Mouse (Mus musculus) midbrain, embryonic 14.5 days (tissue): Measurements from ENCODE around the gene Sort1. TPM values are rescaled to one million over a fixed set of nuclear protein-coding genes. Genes with fewer than 3 reads are reported as not detected.

Source experiments
- ATAC-seq: fragments of 200-750 bp; cut with Nextera tagmentation; 2 replicates; pipeline ENCODE4 v1.8.0; 2017; ENCODE audit warnings: moderate number of reproducible peaks, moderate library complexity; ENCODE audit not compliant: low FRiP score, low TSS enrichment
- DNase-seq: peaks from one replicate; pipeline ENCODE4 v3.0.0-alpha.2; 2015
- H3K27ac ChIP-seq: fragments of 300-500 bp; sonication (generic); replicated peaks from 2 replicates; pipeline ENCODE4 v1.5.1; 2014; ENCODE audit warnings: mild to moderate bottlenecking, low read depth, low read length, moderate library complexity
- H3K27me3 ChIP-seq: fragments of 300-500 bp; sonication (generic); 2 replicates; pipeline ENCODE4 v1.6.1; 2014; ENCODE audit warnings: low read length, control low read depth, mixed read lengths; ENCODE audit not compliant: control insufficient read depth, insufficient read depth
- H3K36me3 ChIP-seq: fragments of 300-500 bp; sonication (generic); 2 replicates; pipeline ENCODE4 v1.6.1; 2014; ENCODE audit warnings: low read length, control low read depth; ENCODE audit not compliant: control insufficient read depth, insufficient read depth
- H3K4me1 ChIP-seq: fragments of 300-500 bp; sonication (generic); 2 replicates; pipeline ENCODE4 v1.6.1; 2014; ENCODE audit warnings: mild to moderate bottlenecking, antibody characterized with exemption, low read length, control low read depth; ENCODE audit not compliant: control insufficient read depth, insufficient read depth
- H3K4me2 ChIP-seq: fragments of 300-500 bp; sonication (generic); 2 replicates; pipeline ENCODE4 v1.6.1; 2014; ENCODE audit warnings: mild to moderate bottlenecking, low read length, moderate library complexity
- H3K4me3 ChIP-seq: fragments of 300-500 bp; sonication (generic); replicated peaks from 2 replicates; pipeline ENCODE4 v1.5.1; 2014; ENCODE audit warnings: low read depth, low read length
- H3K9ac ChIP-seq: fragments of 300-500 bp; sonication (generic); replicated peaks from 2 replicates; pipeline ENCODE4 v1.6.1; 2014; ENCODE audit warnings: mild to moderate bottlenecking, low read length, moderate library complexity
- H3K9me3 ChIP-seq: fragments of 300-500 bp; sonication (generic); 2 replicates; pipeline ENCODE4 v1.6.1; 2016; ENCODE audit warnings: low read length, control low read depth, mixed read lengths; ENCODE audit not compliant: control insufficient read depth
- WGBS: fragments of 180-500 bp; shearing (Covaris S2); extraction: QIAGEN DNeasy Blood & Tissue Kit; methylation state at CpG from one replicate; pipeline ENCODE4 v1.1.7; 2014; 5-methylcytosine and 5-hydroxymethylcytosine counted together
- polyA plus RNA-seq: library from polyadenylated mRNA; unstranded; fragments of >200 nt; fragmentation: Nextera tagmentation; extraction: Ambion mirVana; gene quantifications from 2 replicates; pipeline ENCODE4 v1.2.1, GENCODE M21; 2014

The Sort1 gene
- polyA plus RNA-seq, 1 experiment from 2014 or later = 28.6 TPM

DNA sequence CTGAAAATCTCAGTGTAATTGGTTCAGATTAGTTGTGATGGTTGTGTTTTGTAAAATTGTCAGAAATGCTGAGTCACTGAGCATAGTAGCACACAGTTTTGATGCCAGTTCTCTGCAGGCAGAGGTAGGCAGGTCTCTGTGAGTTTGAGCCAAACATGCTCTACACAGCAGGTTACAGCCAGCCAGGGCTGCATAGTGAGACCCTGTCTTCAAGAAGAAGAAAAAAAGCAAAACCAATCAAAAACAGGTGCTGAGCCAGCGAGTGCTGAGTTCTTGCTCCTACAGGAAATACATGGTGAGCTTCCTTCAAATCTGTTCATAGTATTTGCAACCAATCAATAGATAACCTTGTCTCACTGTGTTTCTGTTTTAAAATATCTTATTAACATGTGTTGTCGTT lies 34.6 kb downstream of the Sort1 start:
- no peak overlapping the region for H3K4me2 ChIP-seq
- ATAC-seq (no peak), DNase-seq (no peak)
- H3K36me3 ChIP-seq = 0 out of 2 replicates have a peak, but pooled peaks cover 5% of the 10 kb centered on the region
- H3K9ac ChIP-seq = no peak overlapping the region
- H3K4me3 ChIP-seq = no peak overlapping the region
- H3K4me1 ChIP-seq = no peaks in the 10 kb centered on the region
- WGBS = 71% methylated on average over 2 of the region's 2 CpGs
- no peaks in the 10 kb centered on the region for H3K9me3 ChIP-seq
- no peaks in the 10 kb centered on the region for H3K27me3 ChIP-seq
- no peak overlapping the region for H3K27ac ChIP-seq

DNA sequence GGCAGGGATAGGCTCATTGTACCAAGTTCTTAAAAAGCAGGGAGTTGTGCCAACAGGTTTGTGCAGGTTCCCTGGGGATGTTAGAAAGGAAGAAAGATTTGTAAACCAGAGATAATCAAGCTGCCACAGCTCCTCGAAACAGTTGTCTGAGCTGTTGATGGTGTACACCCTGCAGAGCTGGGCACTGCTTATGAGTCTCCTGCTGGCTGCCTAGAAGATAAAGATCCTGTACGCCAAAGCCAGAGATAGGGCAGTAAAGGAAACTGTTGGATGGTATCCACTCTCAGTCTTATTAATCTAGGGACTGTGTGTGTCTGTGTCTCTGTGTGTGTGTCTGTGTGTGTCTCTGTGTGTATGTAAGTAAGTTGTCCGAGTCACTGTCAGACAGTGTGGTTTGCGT lies 37.8 kb downstream of the Sort1 start:
- WGBS = 81% methylated on average over 4 of the region's 4 CpGs
- ATAC-seq = no peak

GRCm38 (mm10) chr3:108322136-108322535 lies 38.3 kb downstream of the Sort1 start:
- H3K27ac ChIP-seq = no peak overlapping the region
- WGBS = 94% methylated on average over 4 of the region's 4 CpGs
- ATAC-seq (no peak), DNase-seq (no peak)
- no peak overlapping the region for H3K4me2 ChIP-seq
- no peaks in the 10 kb centered on the region for H3K9me3 ChIP-seq
- no peaks in the 10 kb centered on the region for H3K4me1 ChIP-seq
- H3K36me3 ChIP-seq = peaks cover 25% of the 10 kb centered on the region
- no peak overlapping the region for H3K4me3 ChIP-seq
- H3K9ac ChIP-seq = no peak overlapping the region
- no peaks in the 10 kb centered on the region for H3K27me3 ChIP-seq

More for the DNA sequence above, 37.8 kb downstream of the Sort1 start:
- peaks cover 22% of the 10 kb centered on the region for H3K36me3 ChIP-seq
- no peak overlapping the region for H3K4me3 ChIP-seq
- H3K9me3 ChIP-seq = no peaks in the 10 kb centered on the region
- H3K4me1 ChIP-seq = no peaks in the 10 kb centered on the region
- no peak for DNase-seq
- H3K4me2 ChIP-seq = no peak overlapping the region
- H3K9ac ChIP-seq = no peak overlapping the region
- no peaks in the 10 kb centered on the region for H3K27me3 ChIP-seq
- H3K27ac ChIP-seq = no peak overlapping the region

DNA sequence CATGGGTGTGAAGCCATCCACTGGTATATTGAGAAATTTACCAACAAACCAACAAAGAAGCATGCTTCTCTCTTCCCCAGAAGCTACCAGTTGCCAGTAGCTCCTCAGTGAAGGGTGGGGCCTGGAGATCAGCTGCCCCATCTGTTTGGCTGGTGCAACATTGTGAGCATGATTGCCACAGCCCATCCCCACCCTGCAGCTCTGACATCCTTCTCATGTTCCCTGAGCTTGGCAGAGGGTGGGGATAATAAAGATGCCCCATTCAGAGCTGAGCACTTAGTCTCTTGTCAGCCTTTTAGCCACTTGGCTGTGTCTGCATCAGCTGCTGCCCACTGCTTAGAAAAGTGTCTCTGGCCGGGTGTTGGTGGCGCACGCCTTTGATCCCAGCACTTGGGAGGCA lies 39.1 kb downstream of the Sort1 start:
- ATAC-seq (no peak), DNase-seq (no peak)
- H3K27me3 ChIP-seq = no peaks in the 10 kb centered on the region
- peaks cover 33% of the 10 kb centered on the region for H3K36me3 ChIP-seq
- H3K4me1 ChIP-seq = no peaks in the 10 kb centered on the region
- H3K4me3 ChIP-seq = no peak overlapping the region
- H3K9me3 ChIP-seq = no peaks in the 10 kb centered on the region
- no peak overlapping the region for H3K9ac ChIP-seq
- 90% methylated on average over 3 of the region's 3 CpGs for WGBS
- H3K4me2 ChIP-seq = no peak overlapping the region
- H3K27ac ChIP-seq = no peak overlapping the region

- no peak overlapping the region for H3K4me2 ChIP-seq
- H3K4me1 ChIP-seq = no peaks in the 10 kb centered on the region
- no peak for DNase-seq
- H3K9ac ChIP-seq = no peak overlapping the region
- no peak overlapping the region for H3K27ac ChIP-seq
- H3K36me3 ChIP-seq = peaks cover 45% of the 10 kb centered on the region
- H3K9me3 ChIP-seq = no peaks in the 10 kb centered on the region
- H3K27me3 ChIP-seq = no peaks in the 10 kb centered on the region
- WGBS = 73% methylated on average over 4 of the region's 4 CpGs
- no peak for ATAC-seq
- no peak overlapping the region for H3K4me3 ChIP-seq
Measured at GRCm38 (mm10) chr3:108324837-108325236, 41.0 kb downstream of the Sort1 start.

DNA sequence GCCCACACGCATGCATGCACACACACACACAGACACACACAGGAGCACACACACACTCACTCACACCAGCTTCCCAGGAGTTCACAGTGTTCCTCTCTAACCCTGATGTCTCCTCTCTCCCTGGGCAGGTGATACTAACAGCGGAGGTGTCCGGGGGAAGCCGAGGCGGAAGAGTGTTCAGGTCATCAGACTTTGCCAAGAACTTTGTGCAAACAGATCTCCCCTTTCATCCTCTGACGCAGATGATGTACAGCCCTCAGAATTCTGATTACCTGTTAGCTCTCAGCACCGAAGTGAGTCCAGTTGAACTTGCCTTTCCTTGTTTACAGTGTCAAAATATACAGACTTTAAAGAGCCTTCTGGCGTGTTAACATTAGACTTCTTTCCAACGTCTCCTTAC lies 41.6 kb downstream of the Sort1 start:
- H3K9ac ChIP-seq = no peak overlapping the region
- 94% methylated on average over 9 of the region's 9 CpGs for WGBS
- H3K36me3 ChIP-seq = peaks cover 49% of the 10 kb centered on the region
- H3K4me1 ChIP-seq = no peaks in the 10 kb centered on the region
- ATAC-seq (no peak), DNase-seq (no peak)
- no peak overlapping the region for H3K4me3 ChIP-seq
- no peak overlapping the region for H3K4me2 ChIP-seq
- no peaks in the 10 kb centered on the region for H3K27me3 ChIP-seq
- H3K9me3 ChIP-seq = no peaks in the 10 kb centered on the region
- H3K27ac ChIP-seq = no peak overlapping the region

DNA sequence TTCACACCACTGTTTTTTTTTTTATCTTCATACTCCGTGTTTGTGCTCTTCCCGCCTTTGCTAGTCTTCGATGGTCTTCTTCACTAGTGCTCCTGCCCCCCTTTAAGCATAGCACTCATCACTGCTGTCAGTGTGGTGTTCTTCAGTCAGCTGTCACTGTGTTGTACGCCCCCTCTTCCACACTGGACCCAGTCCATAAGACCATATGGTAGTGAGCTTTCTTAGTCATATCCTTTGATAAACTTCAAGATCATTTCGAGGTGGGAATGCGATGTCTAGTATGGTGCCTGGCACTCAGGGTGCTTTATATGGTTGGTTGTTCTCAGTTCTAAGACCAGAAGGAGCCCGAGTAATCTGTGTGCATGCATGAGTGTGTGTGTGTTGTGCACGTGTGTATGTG lies 43.4 kb downstream of the Sort1 start:
- DNase-seq (no peak), ATAC-seq (no peak)
- Histone ChIP-seq H3K27me3 (no peaks in the 10 kb centered on the region), H3K36me3 (peaks cover 62% of the 10 kb centered on the region), H3K4me3 (no peak overlapping the region), H3K4me2 (no peak overlapping the region), H3K27ac (no peak overlapping the region), H3K9ac (no peak overlapping the region), H3K4me1 (no peaks in the 10 kb centered on the region), H3K9me3 (no peaks in the 10 kb centered on the region)
- 95% methylated on average over 8 of the region's 8 CpGs for WGBS

- Histone ChIP-seq H3K27me3 (no peaks in the 10 kb centered on the region), H3K9me3 (no peaks in the 10 kb centered on the region), H3K4me2 (no peak overlapping the region), H3K4me1 (no peaks in the 10 kb centered on the region), H3K36me3 (peaks cover 69% of the 10 kb centered on the region), H3K9ac (no peak overlapping the region), H3K27ac (no peak overlapping the region), H3K4me3 (no peak overlapping the region)
- DNase-seq = no peak
- ATAC-seq = no peak
- WGBS = 87% methylated on average over 3 of the region's 3 CpGs
Measured at GRCm38 (mm10) chr3:108327916-108328315, 44.0 kb downstream of the Sort1 start.

DNA sequence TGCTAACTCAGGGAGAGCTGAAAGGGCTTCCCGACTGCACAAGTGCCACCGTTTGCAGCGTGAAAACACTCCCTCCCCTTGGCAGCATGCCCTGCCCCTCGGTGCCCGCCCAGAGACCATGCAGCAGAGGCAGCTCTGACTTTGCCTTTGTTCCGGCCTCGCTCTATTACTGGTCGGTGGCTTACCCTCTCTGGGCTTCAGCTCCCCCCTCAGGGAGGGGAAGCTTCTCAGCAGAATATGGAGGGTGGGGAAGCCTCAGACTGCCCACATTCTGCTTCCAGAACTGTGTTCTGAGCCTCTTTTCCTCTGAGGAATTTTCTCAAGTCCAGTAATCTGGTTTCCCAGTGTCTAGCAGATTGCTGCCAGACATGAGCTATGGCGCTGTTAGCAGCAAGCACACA lies 44.6 kb downstream of the Sort1 start:
- H3K9ac ChIP-seq = no peak overlapping the region

More for the DNA sequence above, 44.6 kb downstream of the Sort1 start:
- peaks cover 74% of the 10 kb centered on the region for H3K36me3 ChIP-seq
- no peak overlapping the region for H3K4me3 ChIP-seq
- H3K27ac ChIP-seq = peak overlapping the region; percentile 63; the same call in 1 of the 2 replicates
- DNase-seq (peak; percentile 59), ATAC-seq (no peak; the same call in 1 of the 2 replicates)
- no peak overlapping the region for H3K4me2 ChIP-seq
- H3K27me3 ChIP-seq = no peaks in the 10 kb centered on the region
- H3K9me3 ChIP-seq = no peaks in the 10 kb centered on the region
- no peaks in the 10 kb centered on the region for H3K4me1 ChIP-seq
- 68% methylated on average over 9 of the region's 9 CpGs for WGBS
